Mouse (Mus musculus) megakaryocyte, embryonic 14.5 days (primary cell): Measurements from ENCODE around the gene Gm28635. TPM values are rescaled to one million over a fixed set of nuclear protein-coding genes. Genes with fewer than 3 reads are reported as not detected.

Source experiments
- H3K27me3 ChIP-seq: replicated peaks from 2 replicates; pipeline ENCODE3; 2012; ENCODE audit warnings: inconsistent platforms
- H3K36me3 ChIP-seq: replicated peaks from 2 replicates; pipeline ENCODE3; 2012; ENCODE audit warnings: low read length, inconsistent platforms, mixed read lengths
- H3K4me1 ChIP-seq: 2 replicates; pipeline ENCODE4 v1.6.1; 2012; ENCODE audit warnings: inconsistent platforms
- H3K4me3 ChIP-seq: replicated peaks from 2 replicates; pipeline ENCODE3; 2012; ENCODE audit warnings: moderate library complexity, mild to moderate bottlenecking, inconsistent platforms
- H3K9me3 ChIP-seq: 2 replicates; pipeline ENCODE4 v1.6.1; 2012; ENCODE audit warnings: inconsistent platforms
- FLI1 ChIP-seq: IDR thresholded peaks from 2 replicates; pipeline ENCODE4 v1.6.1; 2012; ENCODE audit warnings: low read length, inconsistent platforms, mixed read lengths
- GATA1 ChIP-seq: IDR thresholded peaks from 3 replicates; pipeline ENCODE4 v1.6.1; 2012; ENCODE audit warnings: mixed read lengths, low read length, inconsistent platforms, borderline replicate concordance
- polyA plus RNA-seq: library from polyadenylated mRNA; stranded (reverse); fragments of >175 nt; gene quantifications from 2 replicates; pipeline ENCODE4 v1.2.3, GENCODE M21; 2012; ENCODE audit warnings: low replicate concordance; ENCODE audit not compliant: insufficient read depth

Gm28635 gene
- polyA plus RNA-seq, 1 experiment, result not detected

GRCm38 (mm10) chr2:84607842-84608241 is 70.0 kb downstream of the Gm28635 start:
- peaks cover 97% of the 10 kb centered on the region for H3K36me3 ChIP-seq
- no peaks in the 10 kb centered on the region for H3K27me3 ChIP-seq
- TF ChIP-seq FLI1 (no peak), GATA1 (no peak)
- H3K4me1 ChIP-seq, result no peaks in the 10 kb centered on the region
- H3K4me3 ChIP-seq, result no peak overlapping the region
- H3K9me3 ChIP-seq, result no peaks in the 10 kb centered on the region

GRCm38 (mm10) chr2:84600977-84601376 is 76.9 kb downstream of the Gm28635 start:
- Histone ChIP-seq H3K4me3 (no peak overlapping the region), H3K4me1 (no peaks in the 10 kb centered on the region), H3K9me3 (no peaks in the 10 kb centered on the region), H3K36me3 (peaks cover 97% of the 10 kb centered on the region), H3K27me3 (no peaks in the 10 kb centered on the region)
- no peak for TF ChIP-seq GATA1
- no peak for TF ChIP-seq FLI1

- peaks cover 94% of the 10 kb centered on the region for H3K36me3 ChIP-seq
- H3K9me3 ChIP-seq, result no peaks in the 10 kb centered on the region
- TF ChIP-seq FLI1, result no peak
- no peaks in the 10 kb centered on the region for H3K4me1 ChIP-seq
- no peak overlapping the region for H3K4me3 ChIP-seq
- no peaks in the 10 kb centered on the region for H3K27me3 ChIP-seq
These were observed 78.5 kb downstream of the Gm28635 start for GRCm38 (mm10) chr2:84599270-84599888.

- Histone ChIP-seq H3K27me3 (no peaks in the 10 kb centered on the region), H3K4me1 (peaks cover 15% of the 10 kb centered on the region), H3K36me3 (peaks cover 88% of the 10 kb centered on the region), H3K4me3 (no peak overlapping the region), H3K9me3 (no peaks in the 10 kb centered on the region)
- TF ChIP-seq FLI1, result no peak
- TF ChIP-seq GATA1, result no peak
These were observed 80.7 kb downstream of the Gm28635 start for GRCm38 (mm10) chr2:84597123-84597522.

DNA sequence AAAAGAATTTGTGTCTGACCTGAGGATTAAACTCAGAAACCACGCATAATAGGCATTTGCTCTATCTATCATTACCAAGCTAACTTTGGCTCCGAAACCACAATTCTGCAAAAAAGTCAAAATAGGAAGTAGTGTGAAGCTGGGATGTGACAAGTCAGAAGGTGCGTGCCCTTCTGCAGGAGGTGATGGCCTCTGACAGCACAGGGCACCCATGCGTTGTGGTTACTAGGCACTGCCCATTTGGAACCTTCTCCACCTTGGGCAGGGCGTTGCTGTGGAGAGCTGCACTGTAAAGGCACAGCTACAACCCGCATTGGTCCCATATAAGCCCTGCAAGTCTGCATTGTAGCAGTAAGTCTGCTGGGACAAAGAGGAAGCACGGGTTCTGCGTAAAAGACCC is 85.0 kb downstream of the Gm28635 start:
- H3K36me3 ChIP-seq, result peaks cover 80% of the 10 kb centered on the region
- peak overlapping the region; percentile 81 for H3K4me3 ChIP-seq
- H3K4me1 ChIP-seq, result peaks cover 15% of the 10 kb centered on the region
- no peaks in the 10 kb centered on the region for H3K27me3 ChIP-seq
- no peaks in the 10 kb centered on the region for H3K9me3 ChIP-seq
- no peak for TF ChIP-seq GATA1
- no peak for TF ChIP-seq FLI1

- no peaks in the 10 kb centered on the region for H3K27me3 ChIP-seq
- H3K36me3 ChIP-seq, result peaks cover 38% of the 10 kb centered on the region
- TF ChIP-seq GATA1, result no peak
- no peaks in the 10 kb centered on the region; the same call in 1 of the 2 replicates for H3K4me1 ChIP-seq
- H3K4me3 ChIP-seq, result no peak overlapping the region
- no peaks in the 10 kb centered on the region for H3K9me3 ChIP-seq
These were observed 92.1 kb downstream of the Gm28635 start for GRCm38 (mm10) chr2:84585700-84586099.

DNA sequence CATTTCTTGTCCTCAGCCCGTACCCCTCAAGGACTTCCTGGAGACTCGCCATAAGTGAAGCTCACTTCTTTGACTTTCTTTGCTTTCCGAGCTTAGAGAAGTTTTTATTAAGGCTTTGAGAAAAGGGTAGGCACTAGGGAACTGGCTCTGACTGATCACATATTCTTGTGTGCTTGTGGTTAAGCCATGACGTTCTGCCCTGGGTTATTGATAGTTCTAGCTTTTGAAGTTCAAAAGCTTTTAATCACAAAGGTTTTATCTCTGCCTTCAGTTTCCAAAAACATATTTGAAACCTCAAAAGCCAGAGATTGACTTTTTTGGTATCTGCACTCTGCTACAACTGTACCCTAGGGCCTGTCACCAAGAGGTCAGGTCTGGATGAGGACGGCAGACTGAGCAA is 95.6 kb downstream of the Gm28635 start:
- TF ChIP-seq FLI1, result no peak
- TF ChIP-seq GATA1, result no peak
- Histone ChIP-seq H3K27me3 (no peaks in the 10 kb centered on the region), H3K4me1 (peaks cover 11% of the 10 kb centered on the region; the same call in 1 of the 2 replicates), H3K9me3 (peaks cover 9% of the 10 kb centered on the region; the same call in 1 of the 2 replicates), H3K36me3 (peaks cover 21% of the 10 kb centered on the region), H3K4me3 (no peak overlapping the region)

- no peak overlapping the region for H3K4me3 ChIP-seq
- peaks cover 11% of the 10 kb centered on the region; the same call in 1 of the 2 replicates for H3K4me1 ChIP-seq
- H3K9me3 ChIP-seq, result peaks cover 12% of the 10 kb centered on the region; the same call in 1 of the 2 replicates
- H3K36me3 ChIP-seq, result peaks cover 21% of the 10 kb centered on the region
- H3K27me3 ChIP-seq, result no peaks in the 10 kb centered on the region
- TF ChIP-seq FLI1, result no peak
These were observed 96.6 kb downstream of the Gm28635 start for GRCm38 (mm10) chr2:84581208-84581607.

GRCm38 (mm10) chr2:84579311-84579710 is 98.5 kb downstream of the Gm28635 start:
- Histone ChIP-seq H3K9me3 (peaks cover 12% of the 10 kb centered on the region; the same call in 1 of the 2 replicates), H3K4me1 (peaks cover 13% of the 10 kb centered on the region; the same call in 1 of the 2 replicates), H3K4me3 (no peak overlapping the region), H3K27me3 (no peaks in the 10 kb centered on the region), H3K36me3 (peaks cover 13% of the 10 kb centered on the region)
- TF ChIP-seq FLI1 (no peak), GATA1 (no peak)

DNA sequence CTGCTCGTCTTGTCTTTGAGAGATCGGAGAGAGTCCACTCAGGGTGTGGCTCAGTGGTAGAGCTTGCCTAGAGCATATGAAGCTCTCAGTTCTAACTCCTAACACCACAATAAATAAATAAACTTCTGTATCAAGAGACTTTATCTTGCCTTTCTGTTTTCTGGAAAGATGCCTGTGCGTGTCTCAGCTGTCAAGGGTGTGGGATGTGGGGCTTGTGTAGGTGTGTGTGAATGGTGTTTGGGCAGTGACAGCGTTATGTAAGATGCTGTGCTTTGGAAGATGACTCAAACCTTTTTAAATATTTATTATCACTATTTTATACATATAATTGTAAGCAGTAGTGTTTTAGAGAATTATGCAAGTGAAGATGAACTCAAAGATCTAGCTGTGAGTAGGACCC is 103.7 kb downstream of the Gm28635 start:
- Histone ChIP-seq H3K4me3 (no peak overlapping the region), H3K27me3 (no peaks in the 10 kb centered on the region), H3K9me3 (peaks cover 14% of the 10 kb centered on the region; the same call in 1 of the 2 replicates), H3K36me3 (peaks cover 8% of the 10 kb centered on the region), H3K4me1 (peaks cover 20% of the 10 kb centered on the region; the same call in 1 of the 2 replicates)
- TF ChIP-seq GATA1, result no peak
- no peak for TF ChIP-seq FLI1

DNA sequence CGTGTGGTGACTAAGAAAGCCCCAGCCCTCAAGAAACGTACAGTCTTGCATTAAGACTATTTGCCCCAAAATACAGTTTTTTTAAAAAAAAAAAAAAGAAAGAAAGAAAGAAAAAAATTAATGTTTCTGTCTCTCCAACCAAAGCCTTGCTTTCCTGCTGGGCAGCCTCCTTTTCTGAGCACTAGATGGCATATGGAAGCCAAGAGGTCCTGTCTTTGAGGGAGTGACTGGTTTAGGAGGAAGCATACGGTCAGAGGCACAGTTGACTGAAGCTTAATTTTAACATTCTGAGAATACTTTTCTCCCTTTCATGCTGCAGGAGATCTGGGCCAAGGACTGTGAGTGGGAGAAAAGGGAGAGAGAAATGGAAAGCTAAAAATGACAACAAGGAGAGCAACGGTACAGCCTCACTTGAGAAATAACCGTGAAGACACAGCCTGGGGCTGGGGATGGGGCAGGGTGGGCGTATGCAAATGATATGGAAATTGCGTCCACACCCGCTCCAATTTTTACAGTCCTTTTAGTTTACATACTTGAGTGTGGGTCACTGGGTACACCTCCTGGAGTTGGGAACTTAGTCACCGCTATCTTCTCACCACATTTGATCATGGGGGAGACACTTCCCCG is 120.8 kb downstream of the Gm28635 start:
- no peak for TF ChIP-seq GATA1
- no peak for TF ChIP-seq FLI1
- H3K9me3 ChIP-seq, result peaks cover 1% of the 10 kb centered on the region
- H3K4me1 ChIP-seq, result peaks cover 44% of the 10 kb centered on the region
- H3K36me3 ChIP-seq, result no peaks in the 10 kb centered on the region
- H3K4me3 ChIP-seq, result peak overlapping the region; percentile 80
- H3K27me3 ChIP-seq, result peaks cover 4% of the 10 kb centered on the region

Other genes with a start within 250 kb of the Gm28635 start
- gene Tfpi, start 201.3 kb downstream of the Gm28635 start, polyA plus RNA-seq, result 0.31 TPM in 1 of 2 replicates, not detected in the other
- gene Ctnnd1, start 27.3 kb downstream of the Gm28635 start, polyA plus RNA-seq, result 0.71 and 4.4 TPM in 2 replicates
- gene Btbd18, start 19.0 kb downstream of the Gm28635 start, polyA plus RNA-seq, result 0.02 TPM in 1 of 2 replicates, not detected in the other
- gene Selenoh, start 7.3 kb downstream of the Gm28635 start, polyA plus RNA-seq, result 72.9 and 130 TPM in 2 replicates
- 8.7 and 9.7 TPM in 2 replicates for gene Med19, start 361 bp upstream of the Gm28635 start, polyA plus RNA-seq
- 2.4 TPM in 1 of 2 replicates, not detected in the other for gene Tmx2, start 1.1 kb upstream of the Gm28635 start, polyA plus RNA-seq
- 14.8 and 20.0 TPM in 2 replicates for gene Zdhhc5, start 37.1 kb upstream of the Gm28635 start, polyA plus RNA-seq
- gene Clp1, start 49.3 kb upstream of the Gm28635 start, polyA plus RNA-seq, result 0.70 TPM in 1 of 2 replicates, not detected in the other
- 2.6 and 2.9 TPM in 2 replicates for gene Ypel4, start 56.0 kb upstream of the Gm28635 start, polyA plus RNA-seq
- gene Gm19426, start 65.6 kb upstream of the Gm28635 start, polyA plus RNA-seq, result 3.0 TPM in 1 of 2 replicates, not detected in the other
- not detected in 2 replicates for gene Serping1, start 97.4 kb upstream of the Gm28635 start, polyA plus RNA-seq
- 4.4 and 5.9 TPM in 2 replicates for gene Ube2l6, start 120.8 kb upstream of the Gm28635 start, polyA plus RNA-seq
- gene Smtnl1, start 144.6 kb upstream of the Gm28635 start, polyA plus RNA-seq, result 0.07 TPM in 1 of 2 replicates, not detected in the other
- gene Timm10, start 149.0 kb upstream of the Gm28635 start, polyA plus RNA-seq, result 9.7 TPM in 1 of 2 replicates, not detected in the other
- 1.8 and 5.0 TPM in 2 replicates for gene Slc43a1, start 160.8 kb upstream of the Gm28635 start, polyA plus RNA-seq
- gene Rtn4rl2, start 208.7 kb upstream of the Gm28635 start, polyA plus RNA-seq, result 2.7 and 8.4 TPM in 2 replicates